Mouse (Mus musculus) brain, embryonic 14.5 days (tissue): ENCODE data around the gene Utp18.

Experiments used
- CTCF ChIP-seq: fragments of 200-500 bp; IDR thresholded peaks from 2 replicates; pipeline ENCODE4 v1.5.1; 2012; ENCODE audit warnings: inconsistent platforms, mild to moderate bottlenecking, moderate library complexity, borderline replicate concordance; ENCODE audit not compliant: insufficient read depth, insufficient read length; ENCODE audit errors: extremely low read depth
- POLR2A ChIP-seq: fragments of 200-500 bp; IDR thresholded peaks from 2 replicates; pipeline ENCODE4 v1.6.1; 2012; ENCODE audit warnings: mild to moderate bottlenecking, inconsistent platforms, borderline replicate concordance; ENCODE audit not compliant: poor library complexity, insufficient read depth, insufficient read length, severe bottlenecking; ENCODE audit errors: extremely low read depth

DNA sequence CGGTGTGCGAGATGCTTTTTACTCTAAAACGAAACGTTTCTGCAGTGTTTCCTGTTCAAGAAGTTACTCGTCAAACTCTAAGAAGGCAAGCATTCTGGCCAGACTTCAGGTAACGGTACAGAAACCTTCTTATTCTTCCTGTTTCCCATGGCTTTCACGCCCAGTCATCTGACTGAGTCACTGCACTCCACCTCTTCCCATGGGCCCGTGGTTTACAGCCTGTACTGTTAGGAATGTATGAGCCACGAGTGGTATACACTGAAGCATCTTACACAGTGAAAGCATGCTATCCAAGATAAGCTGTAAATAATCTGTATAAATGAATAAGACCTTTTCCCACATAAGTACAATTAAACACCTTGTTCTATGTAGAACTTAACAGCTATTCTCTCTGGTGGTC lies 23.3 kb upstream of the Utp18 start:
- TF ChIP-seq CTCF = no peak
- TF ChIP-seq POLR2A = no peak
